Mouse (Mus musculus) gastrocnemius, postnatal 36 days (tissue): ENCODE measurements around the gene Dnaja1. TPM values are rescaled to one million over a fixed set of nuclear protein-coding genes. Genes with fewer than 3 reads are reported as not detected.

Source experiments
- DNase-seq, 2 experiments: peaks; one replicate each; pipeline ENCODE4 v3.0.0; 2022
- intact Hi-C: fragments of 180-260 bp; cut with DNase I; formaldehyde crosslinking; loops from one replicate; pipeline ENCODE4 v1.15.1; 2025
- long read RNA-seq, 2 experiments: library from polyadenylated mRNA; stranded (forward); transcript quantifications; one replicate each; pipeline ENCODE4 v2.0.0; 2021
- total RNA-seq, 2 experiments: library from RNA; stranded (reverse); gene quantifications; 2 replicates each; pipeline ENCODE4 v1.2.3; 2021

Dnaja1 gene
- 10 to 100 TPM; 31.8 to 38.3 TPM for total RNA-seq
- long read RNA-seq, experiment 1, transcript Dnaja1-201 (9 exons, 3,376 nt) = major isoform, 56 of 77 reads
- long read RNA-seq, experiment 1, partial matches to known transcripts = 20 of 77 reads
- long read RNA-seq, experiment 1, other reads (novel, unspliced or antisense) = 1 of 77 reads
- long read RNA-seq, experiment 2, transcript Dnaja1-201 (9 exons, 3,376 nt) = major isoform, 36 of 50 reads
- long read RNA-seq, experiment 2, partial matches to known transcripts = 12 of 50 reads
- long read RNA-seq, experiment 2, other reads (novel, unspliced or antisense) = 2 of 50 reads

GRCm38 (mm10) chr4:40722011-40722666 is at the start of gene Dnaja1:
TSS of gene Dnaja1 (plus strand) at chr4:40722150.
- peak; percentile 95 to 97 for DNase-seq
- intact Hi-C loops = no loop called here

DNA sequence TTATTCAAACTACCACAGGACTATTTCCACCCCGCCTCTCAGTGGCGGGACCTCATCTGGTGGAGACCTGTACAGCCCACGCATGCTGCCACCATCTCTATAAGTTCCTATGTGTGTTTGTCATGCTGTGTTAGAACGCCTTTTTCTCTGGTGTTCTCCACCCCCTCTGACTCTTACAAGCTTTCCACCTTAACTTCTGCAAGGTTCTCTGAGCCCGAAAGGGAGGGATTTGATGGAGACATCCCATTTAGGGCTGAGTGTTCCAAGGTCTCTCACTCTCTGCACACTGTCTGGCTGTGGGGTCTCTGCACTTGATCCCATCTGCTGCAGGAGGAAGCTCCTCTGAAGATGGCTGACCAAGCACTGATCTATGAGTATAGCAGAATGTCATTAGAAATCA is 48.4 kb upstream of the Dnaja1 start:
- DNase-seq = no peak
- intact Hi-C loops = no loop called here

GRCm38 (mm10) chr4:40676338-40676737 is 45.6 kb upstream of the Dnaja1 start:
- DNase-seq = no peak
- intact Hi-C loops = no loop called here

- no peak for DNase-seq
- intact Hi-C loops = no loop called here
These were observed 44.8 kb upstream of the Dnaja1 start for GRCm38 (mm10) chr4:40677132-40677531.

DNA sequence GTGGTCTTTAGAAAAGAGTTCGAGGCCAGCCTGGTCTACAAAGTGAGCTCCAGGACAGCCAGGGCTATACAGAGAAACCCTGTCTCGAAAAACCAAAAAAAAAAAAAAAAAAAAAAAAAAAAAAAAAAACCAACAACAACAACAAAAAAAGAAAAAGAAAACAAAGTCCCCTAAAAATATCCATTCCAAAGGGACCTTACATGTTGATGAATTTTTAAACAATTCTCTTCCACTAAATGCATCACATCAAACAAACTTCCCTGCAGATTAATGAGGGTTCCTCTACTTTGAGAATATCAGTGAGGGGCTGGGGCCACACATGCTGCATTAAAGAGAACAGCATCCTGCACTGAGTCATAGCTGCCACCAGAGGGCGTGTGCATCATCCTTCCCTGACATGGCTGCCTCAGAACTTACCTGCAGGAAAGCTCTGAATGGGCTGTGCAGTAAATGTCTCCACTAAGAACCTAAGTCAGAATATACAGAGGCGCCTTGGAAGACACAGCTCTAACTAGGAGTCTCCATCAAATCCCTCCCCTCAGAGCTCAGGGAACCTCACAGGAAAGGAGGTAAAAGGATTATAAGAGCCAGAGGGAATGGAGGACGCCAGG is 41.6 kb upstream of the Dnaja1 start:
- intact Hi-C loops = loop anchor here (2.0 kb wide), 1 partner anchor 378 kb away; no protein-coding TSS in a partner anchor
- DNase-seq = no peak

GRCm38 (mm10) chr4:40681908-40682307 is 40.0 kb upstream of the Dnaja1 start:
- intact Hi-C loops = loop anchor here (2.0 kb wide), 1 partner anchor 379 kb away; no protein-coding TSS in a partner anchor

GRCm38 (mm10) chr4:40682359-40682758 is 39.6 kb upstream of the Dnaja1 start:
- intact Hi-C loops = no loop called here
- DNase-seq = no peak

More at GRCm38 (mm10) chr4:40681908-40682307, 40.0 kb upstream of the Dnaja1 start:
- DNase-seq = no peak

- intact Hi-C loops = no loop called here
- DNase-seq = no peak
These were observed 38.6 kb upstream of the Dnaja1 start for GRCm38 (mm10) chr4:40683306-40683705.

DNA sequence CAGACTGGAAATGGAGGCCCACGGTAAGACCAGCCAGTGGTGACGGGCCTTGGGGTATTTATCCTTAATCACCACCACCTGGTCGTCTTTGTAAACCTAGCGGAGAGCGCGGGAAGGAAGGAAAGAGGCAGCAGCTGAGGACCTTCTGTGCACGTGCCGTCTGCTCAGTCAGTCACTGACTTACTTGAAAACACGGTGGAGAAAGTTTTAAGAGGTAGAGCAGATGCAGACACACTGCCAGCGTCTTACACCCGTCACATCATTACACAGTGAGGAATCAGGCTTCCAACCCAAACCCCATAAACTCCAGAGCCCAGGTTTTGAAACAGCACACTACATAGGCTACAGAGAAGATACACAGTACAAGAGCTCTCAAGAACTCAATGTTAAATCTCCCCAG is 30.9 kb upstream of the Dnaja1 start:
- no peak for DNase-seq
- intact Hi-C loops = no loop called here

DNA sequence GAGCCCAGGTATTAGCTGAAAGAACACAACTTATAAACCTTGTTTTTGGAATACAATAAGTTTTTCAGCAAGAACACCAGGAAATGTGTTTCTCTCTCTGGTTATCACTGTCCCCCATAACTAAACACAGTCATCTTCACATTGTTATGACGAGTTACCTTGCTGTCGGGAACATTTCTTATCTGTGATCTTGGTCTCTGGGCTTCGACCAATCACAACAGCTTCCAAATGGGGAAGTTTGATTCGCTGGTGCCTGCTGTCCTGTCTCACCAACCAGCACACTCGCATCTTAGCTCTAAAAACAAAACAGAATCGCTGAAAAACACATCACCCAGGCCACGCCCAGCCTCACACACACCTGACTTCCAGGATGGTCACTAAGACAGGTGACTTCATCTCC is 24.9 kb upstream of the Dnaja1 start:
- intact Hi-C loops = no loop called here
- no peak for DNase-seq

DNA sequence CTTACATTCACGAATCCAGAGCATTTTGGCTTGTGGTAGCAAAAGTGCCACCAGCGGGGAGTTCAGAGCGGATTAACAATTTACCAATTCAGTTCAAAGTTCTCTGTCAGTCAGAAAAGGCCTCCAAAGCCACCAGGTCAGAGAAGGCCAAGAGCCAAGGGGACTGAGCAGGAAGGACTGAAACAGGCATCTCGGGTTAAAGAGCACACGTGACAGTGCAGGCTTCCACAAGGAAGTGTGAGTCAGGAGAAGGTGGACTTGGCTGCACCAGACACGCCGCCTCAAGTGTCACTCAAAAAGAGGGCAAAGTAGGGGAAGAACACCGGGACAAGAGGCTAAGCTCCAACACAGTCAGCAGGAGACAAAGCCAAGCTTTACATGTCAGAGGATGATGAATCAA is 21.7 kb upstream of the Dnaja1 start:
- DNase-seq = no peak
- intact Hi-C loops = no loop called here

GRCm38 (mm10) chr4:40701796-40702195 is 20.2 kb upstream of the Dnaja1 start:
- intact Hi-C loops = no loop called here
- no peak for DNase-seq

DNA sequence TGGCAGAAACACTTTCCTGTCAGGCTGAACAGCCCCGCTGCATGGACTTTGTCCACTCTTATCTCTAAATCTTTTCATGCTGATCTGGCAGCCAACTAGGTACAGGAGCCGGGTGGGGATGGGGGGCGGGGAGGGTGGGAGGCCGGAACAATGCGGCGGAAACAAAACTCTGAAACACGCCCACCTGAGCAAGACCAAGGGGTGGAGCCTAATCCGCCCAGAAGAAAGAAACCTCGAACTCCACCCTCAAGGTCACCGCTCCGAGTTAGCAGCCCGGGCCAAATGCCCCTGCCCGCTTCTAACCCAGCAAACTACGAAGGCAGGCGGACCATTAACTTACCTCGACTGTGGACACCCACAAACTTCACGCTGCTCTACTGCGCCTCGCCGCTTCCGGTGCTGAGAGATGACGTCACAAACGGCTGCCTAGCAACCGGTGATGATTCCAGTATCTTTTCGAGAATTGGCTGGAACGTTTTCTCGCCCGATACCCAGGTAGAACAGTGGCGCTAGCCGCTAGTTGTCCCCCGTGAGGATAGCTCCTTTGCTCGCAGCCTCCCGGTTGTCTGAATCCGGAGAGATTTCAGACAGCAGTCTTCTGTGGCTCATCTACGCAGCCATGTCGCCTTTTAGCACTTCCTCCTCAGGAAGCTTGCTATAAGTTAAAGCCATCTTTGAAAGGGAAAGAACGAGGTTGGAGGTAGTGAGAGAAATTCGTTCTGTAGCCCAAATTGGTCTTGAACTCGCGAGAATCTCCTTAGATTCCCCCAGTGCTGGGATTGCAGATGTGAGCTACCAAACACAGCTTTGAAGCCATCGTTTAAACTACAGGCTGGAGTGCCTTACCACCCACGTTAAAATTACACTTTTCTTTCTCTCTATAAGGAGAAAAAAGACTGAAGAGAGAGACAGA is 18.9 kb upstream of the Dnaja1 start, which contains the start of gene Aptx:
Gene Aptx, minus strand, starts transcription at position 398 of the 913 bp plus-strand sequence.
- intact Hi-C loops = no loop called here
- DNase-seq = peak; percentile 89 to 98

GRCm38 (mm10) chr4:40703710-40704275 is 18.2 kb upstream of the Dnaja1 start:
- DNase-seq = no peak
- intact Hi-C loops = no loop called here

GRCm38 (mm10) chr4:40717141-40717540 is 4.8 kb upstream of the Dnaja1 start:
- intact Hi-C loops = no loop called here

DNA sequence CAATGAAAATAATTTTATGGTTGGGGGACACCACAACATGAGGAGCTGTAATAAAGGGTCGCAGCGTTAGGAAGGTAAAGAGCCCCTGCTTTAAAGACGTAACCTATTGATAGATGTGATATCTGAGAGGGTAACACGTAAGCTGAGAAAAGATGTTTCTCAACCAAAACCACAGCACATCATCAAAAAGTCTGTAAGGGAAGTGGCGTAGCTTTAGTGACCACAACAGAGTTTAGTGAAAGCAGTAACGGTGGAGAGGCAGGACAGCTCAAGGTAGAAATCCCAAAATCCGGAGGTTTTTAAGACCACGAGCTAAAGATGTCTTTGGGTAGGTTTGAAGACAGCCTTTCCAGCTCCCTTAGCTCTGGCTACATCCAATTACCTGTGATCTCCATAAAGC is 1.0 kb upstream of the Dnaja1 start:
- no peak for DNase-seq
- intact Hi-C loops = no loop called here

More at GRCm38 (mm10) chr4:40717141-40717540, 4.8 kb upstream of the Dnaja1 start:
- DNase-seq = no peak

DNA sequence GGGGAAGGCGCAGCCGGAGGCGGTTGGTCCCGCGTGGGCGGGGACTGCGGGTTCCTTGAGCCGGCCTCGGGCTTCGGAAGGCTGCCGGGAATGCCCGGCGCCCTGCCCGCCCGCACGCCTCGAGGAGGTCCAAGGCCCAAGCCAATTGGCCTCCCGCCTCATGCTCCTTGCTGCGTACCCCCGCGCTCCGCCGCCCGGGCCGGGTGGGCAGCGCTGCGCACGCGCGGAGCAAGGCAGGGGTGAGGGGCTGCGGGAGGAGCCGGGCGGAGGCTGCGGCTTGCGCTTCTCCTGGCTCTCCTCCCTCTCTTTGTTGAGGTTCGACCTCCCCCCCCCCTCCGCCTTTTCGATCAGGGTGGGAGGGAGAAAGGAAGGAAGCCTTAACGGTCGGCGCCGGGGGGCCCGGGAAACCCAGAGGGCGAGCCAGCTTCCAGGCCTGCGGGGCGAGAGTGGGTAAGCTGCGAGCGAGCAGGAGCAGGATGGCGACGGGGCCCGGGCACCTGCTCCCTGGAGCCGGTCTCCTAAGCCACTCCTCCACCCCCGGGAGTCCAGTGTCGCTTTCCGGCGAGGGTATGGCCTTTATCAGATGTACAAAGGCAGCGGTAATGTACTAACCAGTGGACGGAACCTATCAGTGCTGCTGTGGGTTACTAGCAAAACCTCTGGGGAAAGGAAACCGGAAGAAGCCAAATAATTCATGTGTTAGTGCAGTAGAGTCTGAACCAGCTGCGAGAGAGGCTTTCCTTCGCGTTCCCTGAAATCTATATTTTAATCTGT is 924 bp downstream of the Dnaja1 start:
- intact Hi-C loops = no loop called here
- DNase-seq = peak; percentile 51 to 64

GRCm38 (mm10) chr4:40725141-40725540 is 3.2 kb downstream of the Dnaja1 start:
- intact Hi-C loops = no loop called here
- no peak for DNase-seq

- intact Hi-C loops = no loop called here
- DNase-seq = no peak
These were observed 3.6 kb downstream of the Dnaja1 start for GRCm38 (mm10) chr4:40725554-40725953.
